Mouse (Mus musculus) ovary, postnatal 10 days (tissue): ENCODE results near the gene Nfkb2.

ENCODE experiments used
- DNase-seq: peaks from one replicate; pipeline ENCODE4 v3.0.0; 2022; ENCODE audit warnings: low spot score

Nfkb2 gene

GRCm38 (mm10) chr19:46304216-46304841 lies at the start of gene Nfkb2:
Gene Nfkb2 (plus strand): TSS chr19:46304320.
- DNase-seq = peak; percentile 88

- no peak for DNase-seq
Observed at GRCm38 (mm10) chr19:46264762-46265161, 39.4 kb upstream of the Nfkb2 start.

GRCm38 (mm10) chr19:46275307-46275706 lies 28.8 kb upstream of the Nfkb2 start:
- no peak for DNase-seq

- DNase-seq = no peak
Observed at GRCm38 (mm10) chr19:46282081-46282849, 21.9 kb upstream of the Nfkb2 start.

GRCm38 (mm10) chr19:46284686-46285085 lies 19.4 kb upstream of the Nfkb2 start:
- no peak for DNase-seq

GRCm38 (mm10) chr19:46285631-46286030 lies 18.5 kb upstream of the Nfkb2 start:
- DNase-seq = no peak

- no peak for DNase-seq
Observed at GRCm38 (mm10) chr19:46286047-46286446, 18.1 kb upstream of the Nfkb2 start.

- DNase-seq = no peak
Observed at GRCm38 (mm10) chr19:46286926-46287325, 17.2 kb upstream of the Nfkb2 start.

- no peak for DNase-seq
Observed at GRCm38 (mm10) chr19:46287566-46287965, 16.6 kb upstream of the Nfkb2 start.

GRCm38 (mm10) chr19:46290535-46291105 lies 13.5 kb upstream of the Nfkb2 start:
- DNase-seq = no peak

- no peak for DNase-seq
Observed at GRCm38 (mm10) chr19:46296938-46297337, 7.2 kb upstream of the Nfkb2 start.

- DNase-seq = no peak
Observed at GRCm38 (mm10) chr19:46300294-46301045, 3.6 kb upstream of the Nfkb2 start.

GRCm38 (mm10) chr19:46302551-46302950 lies 1.6 kb upstream of the Nfkb2 start:
- no peak for DNase-seq

- DNase-seq = no peak
Observed at GRCm38 (mm10) chr19:46303251-46304215, 587 bp upstream of the Nfkb2 start.

GRCm38 (mm10) chr19:46304908-46305333 lies 801 bp downstream of the Nfkb2 start:
- no peak for DNase-seq

GRCm38 (mm10) chr19:46305432-46306267 lies 1.5 kb downstream of the Nfkb2 start:
- peak; percentile 76 for DNase-seq

- no peak for DNase-seq
Observed at GRCm38 (mm10) chr19:46306268-46306610, 2.1 kb downstream of the Nfkb2 start.

GRCm38 (mm10) chr19:46306751-46307289 lies 2.7 kb downstream of the Nfkb2 start:
- no peak for DNase-seq

GRCm38 (mm10) chr19:46307781-46308180 lies 3.7 kb downstream of the Nfkb2 start:
- no peak for DNase-seq

- DNase-seq = no peak
Observed at GRCm38 (mm10) chr19:46308303-46308702, 4.2 kb downstream of the Nfkb2 start.
